Mouse (Mus musculus) heart, embryonic 10.5 days (tissue): ENCODE data around the gene Anln. TPM values are rescaled to one million over a fixed set of nuclear protein-coding genes. Genes with fewer than 3 reads are reported as not detected.
A peak's percentile ranks its signal among the peaks of the same experiment; 100 is the strongest.

Experiments used
- DNase-seq: peaks from one replicate; pipeline ENCODE4 v3.0.0-alpha.2; 2017; ENCODE audit warnings: low spot score
- H3K27ac ChIP-seq: fragments of 300-500 bp; sonication (generic); 2 replicates; pipeline ENCODE4 v1.5.1; 2016; ENCODE audit warnings: mild to moderate bottlenecking
- H3K27me3 ChIP-seq: fragments of 300-500 bp; sonication (generic); 2 replicates; pipeline ENCODE4 v1.6.1; 2016; ENCODE audit warnings: mild to moderate bottlenecking; ENCODE audit not compliant: poor library complexity, insufficient read depth, severe bottlenecking
- H3K36me3 ChIP-seq: fragments of 300-500 bp; sonication (generic); 2 replicates; pipeline ENCODE4 v1.6.1; 2016; ENCODE audit warnings: mild to moderate bottlenecking, moderate library complexity
- H3K4me1 ChIP-seq: fragments of 300-500 bp; sonication (generic); 2 replicates; pipeline ENCODE4 v1.6.1; 2016; ENCODE audit warnings: mild to moderate bottlenecking
- H3K4me3 ChIP-seq: fragments of 300-500 bp; sonication (generic); 2 replicates; pipeline ENCODE4 v1.5.1; 2016; ENCODE audit warnings: mild to moderate bottlenecking, moderate library complexity
- H3K9me3 ChIP-seq: fragments of 300-500 bp; sonication (generic); 2 replicates; pipeline ENCODE4 v1.6.1; 2016; ENCODE audit warnings: mild to moderate bottlenecking, moderate library complexity
- WGBS: fragments of 180-500 bp; shearing (Covaris S2); methylation state at CpG from one replicate; pipeline ENCODE4 v1.1.7; 2016; 5-methylcytosine and 5-hydroxymethylcytosine counted together
- polyA plus RNA-seq: library from polyadenylated mRNA; unstranded; fragments of >200 nt; fragmentation: Nextera tagmentation; extraction: Ambion mirVana; gene quantifications from 2 replicates; pipeline ENCODE4 v1.2.1, GENCODE M21; 2016

The Anln gene
- polyA plus RNA-seq, 1 experiment from 2014 or later: 45.7 TPM

GRCm38 (mm10) chr9:22390390-22390789, 1.4 kb upstream of the Anln start:
- H3K4me1 ChIP-seq: peaks cover 31% of the 10 kb centered on the region
- 80% methylated on average over 5 of the region's 5 CpGs for WGBS
- no peaks in the 10 kb centered on the region for H3K27me3 ChIP-seq
- H3K4me3 ChIP-seq: no peak overlapping the region
- no peaks in the 10 kb centered on the region for H3K36me3 ChIP-seq
- no peaks in the 10 kb centered on the region for H3K9me3 ChIP-seq
- DNase-seq: no peak
- H3K27ac ChIP-seq: no peak overlapping the region

GRCm38 (mm10) chr9:22389736-22390245, 803 bp upstream of the Anln start:
- WGBS: 64% methylated on average over 6 of the region's 6 CpGs
- Histone ChIP-seq H3K4me3 (peak overlapping the region; percentile 88), H3K4me1 (peaks cover 31% of the 10 kb centered on the region), H3K27ac (peak overlapping the region; percentile 96), H3K27me3 (no peaks in the 10 kb centered on the region), H3K9me3 (no peaks in the 10 kb centered on the region), H3K36me3 (no peaks in the 10 kb centered on the region)
- no peak for DNase-seq

GRCm38 (mm10) chr9:22388401-22388980, 497 bp downstream of the Anln start:
- Histone ChIP-seq H3K27ac (peak overlapping the region; percentile 96), H3K27me3 (no peaks in the 10 kb centered on the region), H3K9me3 (no peaks in the 10 kb centered on the region), H3K36me3 (no peaks in the 10 kb centered on the region), H3K4me1 (peaks cover 31% of the 10 kb centered on the region), H3K4me3 (peak overlapping the region; percentile 88)
- DNase-seq: peak; percentile 84
- WGBS: under 1% methylated on average over 41 of the region's 41 CpGs

GRCm38 (mm10) chr9:22387901-22388300, 1.1 kb downstream of the Anln start:
- WGBS: 24% methylated on average over 6 of the region's 6 CpGs
- peaks cover 6% of the 10 kb centered on the region; the same call in 1 of the 2 replicates for H3K36me3 ChIP-seq
- peaks cover 31% of the 10 kb centered on the region for H3K4me1 ChIP-seq
- peak overlapping the region; percentile 88 for H3K4me3 ChIP-seq
- no peaks in the 10 kb centered on the region for H3K27me3 ChIP-seq
- DNase-seq: no peak
- H3K27ac ChIP-seq: peak overlapping the region; percentile 96
- H3K9me3 ChIP-seq: no peaks in the 10 kb centered on the region

- no peak for DNase-seq
- WGBS: 77% methylated on average over 2 of the region's 2 CpGs
- no peak overlapping the region for H3K4me3 ChIP-seq
- peaks cover 25% of the 10 kb centered on the region for H3K36me3 ChIP-seq
- no peaks in the 10 kb centered on the region for H3K27me3 ChIP-seq
- H3K27ac ChIP-seq: no peak overlapping the region
- H3K9me3 ChIP-seq: no peaks in the 10 kb centered on the region
- H3K4me1 ChIP-seq: peaks cover 31% of the 10 kb centered on the region
These were observed 3.1 kb downstream of the Anln start for GRCm38 (mm10) chr9:22385890-22386289.

- no peak for DNase-seq
- 88% methylated on average over 5 of the region's 5 CpGs for WGBS
- Histone ChIP-seq H3K4me3 (no peak overlapping the region), H3K4me1 (no peaks in the 10 kb centered on the region), H3K27me3 (no peaks in the 10 kb centered on the region), H3K9me3 (no peaks in the 10 kb centered on the region), H3K36me3 (peaks cover 87% of the 10 kb centered on the region), H3K27ac (no peak overlapping the region)
These were observed 12.9 kb downstream of the Anln start for GRCm38 (mm10) chr9:22376086-22376485.

- H3K36me3 ChIP-seq: peaks cover 85% of the 10 kb centered on the region
- no peak overlapping the region for H3K27ac ChIP-seq
- WGBS: 96% methylated on average over 4 of the region's 4 CpGs
- no peaks in the 10 kb centered on the region; the same call in 1 of the 2 replicates for H3K4me1 ChIP-seq
- DNase-seq: no peak
- H3K4me3 ChIP-seq: no peak overlapping the region
- H3K9me3 ChIP-seq: no peaks in the 10 kb centered on the region
- no peaks in the 10 kb centered on the region for H3K27me3 ChIP-seq
These were observed 16.2 kb downstream of the Anln start for GRCm38 (mm10) chr9:22372760-22373159.

GRCm38 (mm10) chr9:22368030-22368429, 21.0 kb downstream of the Anln start:
- DNase-seq: no peak
- Histone ChIP-seq H3K27me3 (no peaks in the 10 kb centered on the region), H3K27ac (no peak overlapping the region), H3K36me3 (peaks cover 88% of the 10 kb centered on the region), H3K9me3 (no peaks in the 10 kb centered on the region), H3K4me1 (no peaks in the 10 kb centered on the region; the same call in 1 of the 2 replicates), H3K4me3 (no peak overlapping the region)
- 86% methylated on average over 6 of the region's 6 CpGs for WGBS

GRCm38 (mm10) chr9:22366621-22367020, 22.4 kb downstream of the Anln start:
- Histone ChIP-seq H3K27ac (no peak overlapping the region), H3K9me3 (no peaks in the 10 kb centered on the region), H3K4me1 (no peaks in the 10 kb centered on the region; the same call in 1 of the 2 replicates), H3K36me3 (peaks cover 87% of the 10 kb centered on the region), H3K4me3 (no peak overlapping the region), H3K27me3 (no peaks in the 10 kb centered on the region)
- 94% methylated on average over 10 of the region's 10 CpGs for WGBS
- no peak for DNase-seq

- no peaks in the 10 kb centered on the region for H3K9me3 ChIP-seq
- peaks cover 87% of the 10 kb centered on the region for H3K36me3 ChIP-seq
- WGBS: 82% methylated on average over 2 of the region's 2 CpGs
- no peak overlapping the region for H3K27ac ChIP-seq
- H3K4me3 ChIP-seq: no peak overlapping the region
- no peak for DNase-seq
- H3K4me1 ChIP-seq: no peaks in the 10 kb centered on the region; the same call in 1 of the 2 replicates
- H3K27me3 ChIP-seq: no peaks in the 10 kb centered on the region
These were observed 22.8 kb downstream of the Anln start for GRCm38 (mm10) chr9:22366221-22366620.

- WGBS: 92% methylated on average over 6 of the region's 6 CpGs
- no peak for DNase-seq
- peaks cover 92% of the 10 kb centered on the region for H3K36me3 ChIP-seq
These were observed 28.1 kb downstream of the Anln start for GRCm38 (mm10) chr9:22360916-22361315.

GRCm38 (mm10) chr9:22355919-22356318, 33.1 kb downstream of the Anln start:
- no peaks in the 10 kb centered on the region for H3K27me3 ChIP-seq
- no peaks in the 10 kb centered on the region for H3K9me3 ChIP-seq
- no peak overlapping the region for H3K4me3 ChIP-seq
- DNase-seq: no peak
- no peak overlapping the region for H3K27ac ChIP-seq
- no peaks in the 10 kb centered on the region for H3K4me1 ChIP-seq
- H3K36me3 ChIP-seq: peaks cover 88% of the 10 kb centered on the region
- WGBS: 93% methylated on average over 3 of the region's 3 CpGs

More at GRCm38 (mm10) chr9:22360916-22361315, 28.1 kb downstream of the Anln start:
- H3K27me3 ChIP-seq: no peaks in the 10 kb centered on the region
- no peak overlapping the region for H3K4me3 ChIP-seq
- H3K9me3 ChIP-seq: no peaks in the 10 kb centered on the region
- no peak overlapping the region for H3K27ac ChIP-seq
- H3K4me1 ChIP-seq: no peaks in the 10 kb centered on the region

- no peaks in the 10 kb centered on the region for H3K4me1 ChIP-seq
- no peak for DNase-seq
- H3K9me3 ChIP-seq: no peaks in the 10 kb centered on the region
- 82% methylated on average over 5 of the region's 5 CpGs for WGBS
- H3K36me3 ChIP-seq: peaks cover 84% of the 10 kb centered on the region
- H3K27me3 ChIP-seq: no peaks in the 10 kb centered on the region
- no peak overlapping the region for H3K27ac ChIP-seq
- H3K4me3 ChIP-seq: no peak overlapping the region
These were observed 35.1 kb downstream of the Anln start for GRCm38 (mm10) chr9:22353901-22354300.

GRCm38 (mm10) chr9:22353465-22353864, 35.5 kb downstream of the Anln start:
- WGBS: 94% methylated on average over 5 of the region's 5 CpGs
- DNase-seq: no peak
- Histone ChIP-seq H3K4me1 (no peaks in the 10 kb centered on the region), H3K9me3 (no peaks in the 10 kb centered on the region), H3K4me3 (no peak overlapping the region), H3K36me3 (peaks cover 81% of the 10 kb centered on the region), H3K27me3 (no peaks in the 10 kb centered on the region), H3K27ac (no peak overlapping the region)
